Mouse (Mus musculus): ENCODE measurements around the gene Gm2916.
"Not testable (repeated sequence)": the region's sequence is repeated elsewhere in the genome, so short reads cannot be mapped to it uniquely, and the experiment has no call there.

Gm2916 gene

DNA sequence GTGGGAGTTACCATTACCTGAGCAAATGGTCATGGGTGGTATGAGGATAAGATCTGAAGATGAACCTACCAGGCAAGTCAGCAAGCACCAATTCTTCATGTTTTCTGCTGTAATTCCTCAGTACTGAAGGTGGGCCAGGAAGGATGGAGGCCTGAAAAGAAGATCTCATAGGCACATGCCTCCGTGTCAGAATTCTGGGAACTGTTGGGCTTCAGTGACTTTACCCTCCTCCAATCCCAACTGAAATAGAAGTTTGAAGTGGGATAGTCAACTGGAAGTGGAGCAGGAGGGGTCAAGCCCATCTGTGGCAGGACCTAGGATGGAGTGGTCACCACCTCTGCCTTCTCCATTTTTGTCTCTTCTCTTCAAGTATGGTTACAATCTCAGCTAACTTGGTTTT is at the start of gene Gm2916:
Gm2916 (plus strand) TSS at position 301 of the 400 bp plus-strand sequence.
- DNase-seq (ENCODE audit: low read depth, low spot score) = not testable (repeated sequence)

DNA sequence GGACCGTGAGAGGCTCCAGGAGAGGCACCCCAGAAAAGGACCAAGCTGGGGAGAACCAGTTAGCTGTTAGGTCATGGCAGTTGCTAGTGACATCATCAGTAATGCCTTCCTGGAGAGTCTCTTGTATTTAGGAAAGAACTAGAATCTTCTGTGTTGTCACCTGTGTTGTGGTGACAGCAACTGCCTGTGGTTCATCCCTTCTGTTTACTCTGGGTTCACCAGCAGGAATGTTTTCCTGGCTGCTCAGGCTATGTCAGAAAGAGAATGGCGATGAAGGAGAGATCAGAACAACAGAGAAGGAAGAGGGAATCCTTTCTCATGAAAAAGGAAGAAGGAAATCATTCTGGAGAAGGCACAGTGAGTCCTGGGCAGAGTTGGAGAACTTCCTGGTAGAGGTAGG is 38.0 kb upstream of the Gm2916 start, which contains the start of gene Gm3033:
Gm3033 (plus strand) TSS at position 301 of the 400 bp plus-strand sequence.
- DNase-seq (ENCODE audit: low read depth, low spot score) = not testable (repeated sequence)

DNA sequence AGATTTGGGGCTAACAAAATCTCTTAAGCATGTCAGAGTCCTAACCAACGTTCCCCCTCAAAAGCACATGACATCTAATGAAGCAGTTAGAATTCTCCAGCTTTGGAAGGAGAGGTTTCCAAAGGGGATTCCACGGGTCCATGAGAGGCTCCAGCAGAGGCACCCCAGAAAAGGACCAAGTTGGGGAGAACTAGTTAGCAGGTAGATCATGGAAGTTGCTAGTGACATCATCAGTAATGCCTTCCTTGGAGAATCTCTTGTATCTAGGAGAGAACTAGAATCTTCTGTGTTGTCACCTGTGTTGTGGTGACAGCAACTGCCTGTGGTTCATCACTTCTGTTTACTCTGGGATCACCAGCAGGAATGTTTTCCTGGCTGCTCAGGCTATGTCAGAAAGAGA is 47.5 kb downstream of the Gm2916 start, which contains the start of gene Gm3029:
Gm3029 (plus strand) TSS at position 301 of the 400 bp plus-strand sequence.
- DNase-seq (ENCODE audit: low read depth, low spot score) = not testable (repeated sequence)

- DNase-seq (ENCODE audit: low read depth, low spot score) = not testable (repeated sequence)
Measured at GRCm38 (mm10) chr14:3963247-3963646, 79.3 kb downstream of the Gm2916 start, which contains the start of gene Gm3095. Gene Gm3095 (plus strand): TSS chr14:3963547.
